Mouse (Mus musculus): Measurements from ENCODE around the gene Mfsd2b.

DNA sequence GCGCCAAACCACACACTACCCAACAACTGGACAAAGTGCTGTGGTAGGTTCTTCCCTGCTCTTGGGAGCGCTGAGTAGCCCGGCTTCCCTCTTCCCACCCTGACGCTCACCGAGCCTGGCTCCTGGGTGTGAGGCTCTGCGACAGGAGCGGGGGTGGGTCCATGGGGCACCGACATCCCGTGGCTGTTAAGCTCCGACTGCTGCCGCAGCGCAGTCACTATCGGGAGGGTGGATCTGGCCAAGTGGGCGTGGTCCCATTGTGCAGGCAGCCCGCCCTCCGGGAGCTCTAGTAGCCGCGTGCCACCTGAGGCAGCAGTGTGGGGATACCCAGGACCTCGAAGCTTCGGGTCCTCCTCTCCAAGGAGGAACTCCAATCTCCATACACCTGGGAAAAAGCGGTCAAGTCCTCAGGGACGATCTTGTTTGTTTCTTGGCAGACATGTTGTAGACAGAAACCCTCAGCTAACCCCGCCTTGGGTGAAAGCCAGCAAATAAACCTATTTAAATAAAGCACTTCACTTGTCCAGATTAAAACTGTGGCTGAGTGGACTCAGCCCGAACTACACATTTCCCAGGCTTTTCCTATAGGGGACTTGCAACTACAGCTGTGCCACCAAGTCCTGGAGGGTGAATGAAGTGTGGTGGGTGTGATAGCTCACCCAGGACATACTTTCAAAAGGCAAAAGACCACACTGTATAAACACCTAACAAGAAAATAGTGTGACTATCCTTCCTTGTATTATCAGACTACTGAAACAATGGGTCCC is at the start of gene Mfsd2b:
- TF ChIP-seq CTCF (IDR thresholded peaks at IDR 0.05; ENCODE audit: borderline replicate concordance, insufficient read depth, low read length) (no peak), POLR2A (IDR thresholded peaks at IDR 0.05; ENCODE audit: low read depth, low read length) (no peak)

Measured in embryonic fibroblast, embryonic 13.5 days (primary cell).